Comparison of ENCODE assay signal across 21 mouse cellular contexts in genomic region chr1:127380140-127380539, GRCm38 (mm10).
DNase-seq lines count a peak whose midpoint lies in the region; ATAC-seq and TF ChIP-seq lines count a peak whose summit lies in the region.
"Had no signal": no experiment of that assay in that cellular context is flagged by ENCODE, and none has a peak within 500 bp of the region (broad histone marks: within the 10 kb centered on the region; RNA-seq: fewer than 3 reads in every experiment).

No protein-coding gene starts in this region.

- no peaks in the 10 kb centered on the region for H3K9me3 ChIP-seq in forebrain, embryonic 13.5 days (replicated peaks)
- H3K9me3 ChIP-seq in forebrain, embryonic 15.5 days = no peaks in the 10 kb centered on the region
- H3K9me3 ChIP-seq in hindbrain, postnatal 0 days (ENCODE audit: low read length) = no peaks in the 10 kb centered on the region
- no peaks in the 10 kb centered on the region for H3K9me3 ChIP-seq in hindbrain, embryonic 11.5 days (ENCODE audit: control insufficient read depth, low read length)
- H3K9me3 ChIP-seq in midbrain, embryonic 15.5 days = no peaks in the 10 kb centered on the region
- no peaks in the 10 kb centered on the region for H3K9me3 ChIP-seq in midbrain, embryonic 10.5 days (replicated peaks)
- H3K9me3 ChIP-seq: embryonic facial prominence, embryonic 10.5 days; embryonic facial prominence, embryonic 13.5 days; forebrain, embryonic 12.5 days; heart, embryonic 12.5 days; heart, embryonic 15.5 days; hindbrain, embryonic 12.5 days; intestine, embryonic 15.5 days had no signal

- no peak overlapping the region for H3K4me2 ChIP-seq in forebrain, embryonic 13.5 days
- H3K4me2 ChIP-seq in forebrain, embryonic 15.5 days (replicated peaks) = no peak overlapping the region
- H3K4me2 ChIP-seq in hindbrain, postnatal 0 days (ENCODE audit: low read depth, low read length) = no peak overlapping the region
- no peak overlapping the region for H3K4me2 ChIP-seq in hindbrain, embryonic 11.5 days (replicated peaks; ENCODE audit: low read depth, low read length)
- no peak overlapping the region for H3K4me2 ChIP-seq in midbrain, embryonic 15.5 days
- H3K4me2 ChIP-seq: embryonic facial prominence, embryonic 13.5 days; forebrain, embryonic 12.5 days; heart, embryonic 12.5 days; heart, embryonic 15.5 days; hindbrain, embryonic 12.5 days; intestine, embryonic 15.5 days had no signal

- H3K4me1 ChIP-seq in forebrain, embryonic 13.5 days = peaks cover 22% of the 10 kb centered on the region
- peaks cover 21% of the 10 kb centered on the region for H3K4me1 ChIP-seq in forebrain, embryonic 15.5 days
- no peaks in the 10 kb centered on the region for H3K4me1 ChIP-seq in hindbrain, postnatal 0 days (ENCODE audit: insufficient read depth, low read length)
- H3K4me1 ChIP-seq in hindbrain, embryonic 11.5 days (replicated peaks; ENCODE audit: control insufficient read depth, insufficient read depth, low read length) = no peaks in the 10 kb centered on the region; the same call in 1 of the 2 replicates
- H3K4me1 ChIP-seq in midbrain, embryonic 15.5 days = peaks cover 22% of the 10 kb centered on the region
- H3K4me1 ChIP-seq in midbrain, embryonic 10.5 days = peaks cover 11% of the 10 kb centered on the region
- H3K4me1 ChIP-seq: intestine, embryonic 15.5 days had no signal

- DNase-seq in hindbrain, postnatal 0 days (ENCODE audit: low spot score) = no peak
- DNase-seq in hindbrain, embryonic 11.5 days (ENCODE audit: low spot score) = no peak
- DNase-seq in midbrain, embryonic 10.5 days (ENCODE audit: low spot score) = no peak
- peak; percentile 14 for DNase-seq in thymus, postnatal 14 days
- DNase-seq in thymus, postnatal 4 days = no peak
- DNase-seq: B cell, adult 2 months; cerebellum, adult 11 months; gastrocnemius, postnatal 14 days had no signal

- TF ChIP-seq CTCF in hindbrain, postnatal 0 days (IDR thresholded peaks at IDR 0.05; ENCODE audit: low read depth) = no peak

- no peak overlapping the region for H3K4me3 ChIP-seq in forebrain, embryonic 13.5 days
- H3K4me3 ChIP-seq in forebrain, embryonic 15.5 days = no peak overlapping the region
- no peak overlapping the region for H3K4me3 ChIP-seq in hindbrain, postnatal 0 days (ENCODE audit: low read length)
- no peak overlapping the region for H3K4me3 ChIP-seq in hindbrain, embryonic 11.5 days (ENCODE audit: low read depth, low read length)
- H3K4me3 ChIP-seq in midbrain, embryonic 15.5 days = no peak overlapping the region
- no peak overlapping the region for H3K4me3 ChIP-seq in midbrain, embryonic 10.5 days
- H3K4me3 ChIP-seq: embryonic facial prominence, embryonic 10.5 days; embryonic facial prominence, embryonic 13.5 days; erythroblast, embryonic 14.5 days; forebrain, embryonic 12.5 days; gastrocnemius, adult 2 months; heart, embryonic 12.5 days; heart, embryonic 15.5 days; hindbrain, embryonic 12.5 days; intestine, embryonic 15.5 days had no signal

- H3K27me3 ChIP-seq in forebrain, embryonic 13.5 days = no peaks in the 10 kb centered on the region
- no peaks in the 10 kb centered on the region for H3K27me3 ChIP-seq in forebrain, embryonic 15.5 days
- H3K27me3 ChIP-seq in hindbrain, postnatal 0 days (ENCODE audit: insufficient read depth, low read length) = no peaks in the 10 kb centered on the region
- H3K27me3 ChIP-seq in hindbrain, embryonic 11.5 days (ENCODE audit: control insufficient read depth, insufficient read depth, low read length) = no peaks in the 10 kb centered on the region
- H3K27me3 ChIP-seq in midbrain, embryonic 15.5 days (replicated peaks) = no peaks in the 10 kb centered on the region
- H3K27me3 ChIP-seq in midbrain, embryonic 10.5 days (ENCODE audit: low read depth, poor library complexity, severe bottlenecking) = no peaks in the 10 kb centered on the region; the same call in 1 of the 2 replicates
- H3K27me3 ChIP-seq: embryonic facial prominence, embryonic 13.5 days; forebrain, embryonic 12.5 days; heart, embryonic 12.5 days; heart, embryonic 15.5 days; hindbrain, embryonic 12.5 days; intestine, embryonic 15.5 days had no signal

- peaks cover 22% of the 10 kb centered on the region for H3K36me3 ChIP-seq in forebrain, embryonic 13.5 days (ENCODE audit: poor library complexity, severe bottlenecking)
- H3K36me3 ChIP-seq in forebrain, embryonic 15.5 days = peaks cover 8% of the 10 kb centered on the region; the same call in 1 of the 2 replicates
- H3K36me3 ChIP-seq in hindbrain, postnatal 0 days (ENCODE audit: insufficient read depth, low read length) = no peaks in the 10 kb centered on the region
- no peaks in the 10 kb centered on the region for H3K36me3 ChIP-seq in hindbrain, embryonic 11.5 days (ENCODE audit: control insufficient read depth, insufficient read depth, low read length)
- 0 out of 2 replicates have a peak, but pooled peaks cover 3% of the 10 kb centered on the region for H3K36me3 ChIP-seq in midbrain, embryonic 15.5 days (replicated peaks)
- peaks cover 23% of the 10 kb centered on the region for H3K36me3 ChIP-seq in midbrain, embryonic 10.5 days
- H3K36me3 ChIP-seq: hindbrain, embryonic 12.5 days; intestine, embryonic 15.5 days had no signal

- 19% methylated on average over 4 of the region's 4 CpGs for WGBS in forebrain, embryonic 13.5 days
- WGBS in forebrain, embryonic 15.5 days = 25% methylated on average over 4 of the region's 4 CpGs
- WGBS in hindbrain, postnatal 0 days = 38% methylated on average over 4 of the region's 4 CpGs
- WGBS in hindbrain, embryonic 11.5 days = 43% methylated on average over 4 of the region's 4 CpGs
- 19% methylated on average over 4 of the region's 4 CpGs for WGBS in midbrain, embryonic 15.5 days
- 34% methylated on average over 4 of the region's 4 CpGs for WGBS in midbrain, embryonic 10.5 days

- H3K27ac ChIP-seq in forebrain, embryonic 13.5 days = no peak overlapping the region; the same call in 1 of the 2 replicates
- no peak overlapping the region for H3K27ac ChIP-seq in forebrain, embryonic 15.5 days (replicated peaks)
- H3K27ac ChIP-seq in hindbrain, postnatal 0 days = 0 out of 2 replicates have a peak overlapping the region, but pooled peaks have one; percentile 36
- H3K27ac ChIP-seq in hindbrain, embryonic 11.5 days (ENCODE audit: low read depth, low read length) = no peak overlapping the region
- peak overlapping the region; percentile 12; the same call in 1 of the 2 replicates for H3K27ac ChIP-seq in midbrain, embryonic 15.5 days
- no peak overlapping the region for H3K27ac ChIP-seq in midbrain, embryonic 10.5 days (replicated peaks)
- H3K27ac ChIP-seq: embryonic facial prominence, embryonic 10.5 days; forebrain, embryonic 12.5 days; gastrocnemius, adult 2 months; intestine, embryonic 15.5 days had no signal

- ATAC-seq in forebrain, embryonic 13.5 days = peak; percentile 57; the same call in 1 of the 2 replicates
- ATAC-seq in forebrain, embryonic 15.5 days (replicated peaks) = no peak
- ATAC-seq in hindbrain, postnatal 0 days = no peak
- no peak for ATAC-seq in hindbrain, embryonic 11.5 days (ENCODE audit: low FRiP score)
- peak; percentile 55 for ATAC-seq in midbrain, embryonic 15.5 days (replicated peaks)

- no peak overlapping the region for H3K9ac ChIP-seq in forebrain, embryonic 13.5 days
- H3K9ac ChIP-seq in forebrain, embryonic 15.5 days (replicated peaks) = no peak overlapping the region
- H3K9ac ChIP-seq in hindbrain, postnatal 0 days (replicated peaks; ENCODE audit: low read length) = no peak overlapping the region
- no peak overlapping the region for H3K9ac ChIP-seq in hindbrain, embryonic 11.5 days (ENCODE audit: low read depth, low read length)
- H3K9ac ChIP-seq in midbrain, embryonic 15.5 days = no peak overlapping the region
- H3K9ac ChIP-seq: embryonic facial prominence, embryonic 13.5 days; forebrain, embryonic 12.5 days; forebrain, postnatal 0 days; heart, embryonic 12.5 days; hindbrain, embryonic 12.5 days; intestine, embryonic 15.5 days had no signal

Comparison
In these comparisons a context has a peak if more than half of its experiments do, and no peak if none do; other contexts are left out.
1. ATAC-seq: peak in forebrain, embryonic 13.5 days (single experiment) and midbrain, embryonic 15.5 days (single experiment); none in forebrain, embryonic 15.5 days (single experiment), hindbrain, postnatal 0 days (single experiment) and hindbrain, embryonic 11.5 days (single experiment).
2. H3K27ac ChIP-seq: peak in hindbrain, postnatal 0 days (single experiment) and midbrain, embryonic 15.5 days (single experiment); none in forebrain, embryonic 13.5 days (single experiment), forebrain, embryonic 15.5 days (single experiment), hindbrain, embryonic 11.5 days (single experiment) and midbrain, embryonic 10.5 days (single experiment).